Mouse (Mus musculus) forebrain, postnatal 0 days (tissue): ENCODE results near the gene Pafah1b2. TPM values are rescaled to one million over a fixed set of nuclear protein-coding genes. Genes with fewer than 3 reads are reported as not detected.

Experiments
- ATAC-seq: fragments of 200-750 bp; cut with Nextera tagmentation; 2 replicates; pipeline ENCODE4 v1.8.0; 2017; ENCODE audit warnings: mild to moderate bottlenecking, moderate library complexity
- DNase-seq: peaks from one replicate; pipeline ENCODE4 v3.0.0-alpha.2; 2015
- H3K27ac ChIP-seq: fragments of 300-500 bp; sonication (generic); 2 replicates; pipeline ENCODE4 v1.5.1; 2014; ENCODE audit warnings: low read depth, mild to moderate bottlenecking, antibody characterized with exemption, low read length, moderate library complexity, mixed read lengths
- H3K27me3 ChIP-seq: fragments of 300-500 bp; sonication (generic); 2 replicates; pipeline ENCODE4 v1.6.1; 2014; ENCODE audit warnings: mild to moderate bottlenecking, low read length, mixed read lengths; ENCODE audit not compliant: insufficient read depth
- H3K36me3 ChIP-seq: fragments of 300-500 bp; sonication (generic); 2 replicates; pipeline ENCODE4 v1.6.1; 2014; ENCODE audit warnings: mild to moderate bottlenecking, moderate library complexity; ENCODE audit not compliant: insufficient read depth
- H3K4me1 ChIP-seq: fragments of 300-500 bp; sonication (generic); 2 replicates; pipeline ENCODE4 v1.6.1; 2014; ENCODE audit warnings: antibody characterized with exemption; ENCODE audit not compliant: insufficient read depth
- H3K4me2 ChIP-seq: fragments of 300-500 bp; sonication (generic); 2 replicates; pipeline ENCODE4 v1.6.1; 2014; ENCODE audit warnings: low read depth, mild to moderate bottlenecking, moderate library complexity
- H3K4me3 ChIP-seq: fragments of 300-500 bp; sonication (generic); 2 replicates; pipeline ENCODE4 v1.5.1; 2014; ENCODE audit warnings: low read depth, low read length, mixed read lengths
- H3K9ac ChIP-seq: fragments of 300-500 bp; sonication (generic); 2 replicates; pipeline ENCODE4 v1.6.1; 2014; ENCODE audit warnings: mild to moderate bottlenecking
- H3K9me3 ChIP-seq: fragments of 300-500 bp; sonication (generic); 2 replicates; pipeline ENCODE4 v1.6.1; 2016; ENCODE audit warnings: low read length
- CTCF ChIP-seq: sonication (generic); IDR thresholded peaks from 2 replicates; pipeline ENCODE4 v1.5.1; 2016; ENCODE audit warnings: antibody characterized with exemption, control low read depth, low read depth
- WGBS: fragments of 180-500 bp; shearing (Covaris S2); extraction: QIAGEN DNeasy Blood & Tissue Kit; methylation state at CpG from one replicate; pipeline ENCODE4 v1.1.7; 2014; 5-methylcytosine and 5-hydroxymethylcytosine counted together
- polyA plus RNA-seq: library from polyadenylated mRNA; unstranded; fragments of >200 nt; fragmentation: Nextera tagmentation; extraction: Ambion mirVana; gene quantifications from 2 replicates; pipeline ENCODE4 v1.2.1, GENCODE M21; 2015
- total RNA-seq: library from RNA; depleted of rRNA; stranded (reverse); fragments of >200 nt; gene quantifications from 2 replicates; pipeline ENCODE4 v1.2.3, GENCODE M21; 2014

The Pafah1b2 gene
- total and polyA plus RNA-seq, 2 experiments from 2014 or later = 258 to 354 TPM

DNA sequence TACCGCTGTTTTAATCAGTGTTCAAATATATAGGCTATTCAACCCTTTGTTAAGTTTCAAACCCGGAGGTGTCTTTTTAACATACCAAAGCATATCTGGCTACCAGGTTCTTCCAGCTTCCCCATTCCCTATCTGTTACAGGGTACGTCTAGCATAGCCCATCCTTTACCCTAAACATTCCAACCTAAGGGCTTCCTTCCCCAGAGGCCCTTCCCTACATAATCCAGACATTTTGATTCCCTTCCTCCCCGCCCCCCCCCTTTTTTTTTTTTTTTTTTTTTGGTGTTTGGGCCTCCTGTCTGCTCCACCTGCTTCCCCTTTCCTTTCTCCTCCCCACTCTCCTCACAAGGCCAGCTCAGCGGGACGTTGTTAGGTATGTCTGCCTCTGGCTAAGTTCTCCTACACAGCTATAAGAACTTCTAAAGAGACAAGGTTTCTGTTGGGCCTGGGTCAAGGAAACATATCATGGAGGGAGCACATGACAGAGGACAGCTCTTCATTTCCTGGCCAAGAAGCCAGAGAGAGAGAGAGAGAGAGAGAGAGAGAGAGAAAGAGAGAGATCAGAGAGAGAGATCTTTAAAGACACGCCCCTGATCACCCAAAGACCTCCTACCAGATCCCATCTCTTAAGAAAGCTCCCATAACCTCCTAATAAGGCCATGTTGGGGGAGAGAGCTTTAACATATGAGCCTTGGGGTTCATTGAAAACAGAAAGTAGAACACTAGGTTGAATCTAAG lies 3.4 kb downstream of the Pafah1b2 start:
- H3K4me1 ChIP-seq = 0 out of 2 replicates have a peak, but pooled peaks cover 4% of the 10 kb centered on the region
- no peaks in the 10 kb centered on the region for H3K9me3 ChIP-seq
- H3K9ac ChIP-seq = no peak overlapping the region
- no peak for TF ChIP-seq CTCF
- 72% methylated on average over 7 of the region's 7 CpGs for WGBS
- no peaks in the 10 kb centered on the region for H3K27me3 ChIP-seq
- no peak overlapping the region for H3K27ac ChIP-seq
- no peak for ATAC-seq
- H3K4me2 ChIP-seq = no peak overlapping the region
- no peaks in the 10 kb centered on the region for H3K36me3 ChIP-seq
- no peak overlapping the region for H3K4me3 ChIP-seq
- DNase-seq = no peak

DNA sequence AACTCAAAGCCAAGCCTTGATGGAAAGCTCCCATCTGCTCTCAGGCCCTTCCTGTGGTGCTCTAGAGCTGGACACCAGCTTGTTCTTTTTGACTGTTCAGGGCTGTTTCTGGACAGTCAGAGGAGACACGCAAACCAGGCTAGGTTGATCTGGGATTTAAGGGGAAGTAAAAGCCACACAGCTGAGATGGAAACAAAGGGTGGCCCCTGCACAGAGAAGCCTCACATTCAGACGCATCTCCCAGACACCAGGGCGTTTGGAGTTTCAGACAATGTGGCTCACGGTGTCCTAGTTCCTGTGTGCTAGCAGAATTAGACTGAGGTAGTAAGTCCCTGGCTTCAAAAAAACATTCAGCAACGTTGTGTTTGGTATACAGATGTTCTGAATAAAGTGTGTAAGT lies 6.3 kb downstream of the Pafah1b2 start:
- no peaks in the 10 kb centered on the region for H3K36me3 ChIP-seq
- H3K27ac ChIP-seq = no peak overlapping the region
- H3K4me1 ChIP-seq = no peaks in the 10 kb centered on the region
- no peak overlapping the region for H3K9ac ChIP-seq
- DNase-seq = no peak
- no peaks in the 10 kb centered on the region for H3K9me3 ChIP-seq
- no peak for TF ChIP-seq CTCF
- H3K4me2 ChIP-seq = no peak overlapping the region
- no peak overlapping the region for H3K4me3 ChIP-seq
- no peaks in the 10 kb centered on the region for H3K27me3 ChIP-seq
- no peak for ATAC-seq
- 59% methylated on average over 5 of the region's 5 CpGs for WGBS

DNA sequence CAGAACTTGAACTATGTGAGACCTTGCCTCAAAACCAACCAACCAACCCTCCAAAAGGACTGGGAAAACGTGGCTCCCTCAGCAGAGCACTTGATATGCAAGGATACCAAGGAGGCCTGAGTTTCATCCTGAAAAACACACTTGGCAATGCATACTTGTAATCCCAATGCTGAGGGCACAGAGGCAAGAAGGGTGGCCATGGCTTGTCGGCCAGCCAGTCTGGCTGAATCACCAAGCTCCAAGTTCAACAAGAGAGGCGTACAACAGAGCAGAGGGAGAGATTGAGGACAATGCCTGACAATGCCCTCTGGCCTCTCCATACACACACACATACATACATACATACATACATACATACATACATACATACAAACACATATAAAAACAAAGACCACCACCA lies 8.0 kb downstream of the Pafah1b2 start:
- H3K27ac ChIP-seq = no peak overlapping the region
- H3K36me3 ChIP-seq = no peaks in the 10 kb centered on the region
- DNase-seq (no peak), ATAC-seq (no peak)
- H3K4me1 ChIP-seq = no peaks in the 10 kb centered on the region
- no peaks in the 10 kb centered on the region for H3K9me3 ChIP-seq
- no peak overlapping the region for H3K4me2 ChIP-seq
- H3K27me3 ChIP-seq = no peaks in the 10 kb centered on the region
- no peak for TF ChIP-seq CTCF
- no peak overlapping the region for H3K9ac ChIP-seq
- 61% methylated on average over 3 of the region's 3 CpGs for WGBS
- H3K4me3 ChIP-seq = no peak overlapping the region

DNA sequence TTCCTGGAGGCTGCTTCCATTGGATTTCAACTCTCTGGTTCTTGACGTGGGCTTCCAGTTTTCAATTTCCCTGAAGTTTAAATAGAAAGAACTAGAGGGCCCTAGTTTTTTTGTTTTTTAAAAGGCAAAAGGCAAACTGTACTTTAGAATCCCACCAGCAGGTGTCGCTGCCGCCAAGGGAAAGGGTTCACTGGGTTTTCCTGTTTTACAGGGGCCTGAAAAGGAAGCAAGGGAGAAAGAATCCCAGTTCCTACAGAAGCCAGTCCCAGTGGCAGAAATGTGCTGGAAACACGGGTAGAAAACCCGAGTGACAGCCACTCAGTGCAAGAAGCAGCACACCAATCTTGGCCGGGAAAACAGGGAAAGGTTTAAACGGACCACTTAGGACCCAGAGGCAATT lies 8.8 kb downstream of the Pafah1b2 start:
- no peak overlapping the region for H3K9ac ChIP-seq

DNA sequence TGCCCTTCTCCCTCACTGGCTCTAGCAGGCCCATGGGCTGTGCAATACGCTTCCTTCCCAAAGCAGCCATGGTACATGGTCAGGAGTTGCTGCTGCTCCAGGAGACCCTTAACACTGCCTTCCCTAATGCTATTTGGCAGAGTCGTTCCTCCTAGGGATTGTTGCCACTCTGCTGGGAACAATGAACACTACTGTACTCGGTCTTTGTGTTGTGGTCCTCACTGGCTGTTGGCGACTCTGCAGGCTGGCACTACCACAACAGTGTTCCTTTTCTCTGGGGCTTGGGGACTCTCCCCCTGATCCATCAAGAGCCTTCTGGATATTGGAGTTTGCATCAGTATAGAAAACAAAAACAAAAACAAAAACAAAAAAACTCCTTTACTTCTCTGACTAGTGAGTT lies 13.5 kb downstream of the Pafah1b2 start:
- Histone ChIP-seq H3K9ac (no peak overlapping the region), H3K4me3 (no peak overlapping the region), H3K27me3 (no peaks in the 10 kb centered on the region), H3K27ac (no peak overlapping the region), H3K9me3 (no peaks in the 10 kb centered on the region), H3K4me1 (no peaks in the 10 kb centered on the region), H3K36me3 (no peaks in the 10 kb centered on the region), H3K4me2 (no peak overlapping the region)
- no peak for TF ChIP-seq CTCF
- ATAC-seq (peak; percentile 27; the same call in 1 of the 2 replicates), DNase-seq (no peak)
- WGBS = 47% methylated on average over 4 of the region's 4 CpGs

More for the DNA sequence above, 8.8 kb downstream of the Pafah1b2 start:
- ATAC-seq (peak; percentile 60; the same call in 1 of the 2 replicates), DNase-seq (peak; percentile 93)
- H3K36me3 ChIP-seq = no peaks in the 10 kb centered on the region
- no peaks in the 10 kb centered on the region for H3K4me1 ChIP-seq
- 8% methylated on average over 7 of the region's 7 CpGs for WGBS
- H3K27ac ChIP-seq = no peak overlapping the region
- peak; percentile 92 for TF ChIP-seq CTCF
- H3K4me3 ChIP-seq = no peak overlapping the region
- no peaks in the 10 kb centered on the region for H3K27me3 ChIP-seq
- no peaks in the 10 kb centered on the region for H3K9me3 ChIP-seq
- no peak overlapping the region for H3K4me2 ChIP-seq

DNA sequence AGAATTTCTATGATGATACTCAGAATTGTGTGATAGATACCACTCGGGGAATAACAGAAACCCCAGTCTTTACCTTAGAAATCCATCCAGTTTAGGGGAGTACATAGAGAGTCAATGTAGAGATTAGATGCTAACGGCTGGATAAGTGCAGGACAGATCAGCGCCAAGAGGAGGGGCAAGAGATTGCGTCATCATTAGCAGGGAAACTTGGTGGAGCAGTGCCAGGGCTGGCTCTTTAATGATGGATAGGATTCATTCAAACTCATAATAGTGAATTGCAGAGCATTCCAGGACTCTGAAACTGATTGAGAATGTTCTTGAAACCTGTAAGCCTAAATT lies 27.3 kb downstream of the Pafah1b2 start:
- Histone ChIP-seq H3K36me3 (no peaks in the 10 kb centered on the region), H3K9me3 (no peaks in the 10 kb centered on the region), H3K9ac (peak overlapping the region; percentile 86), H3K27me3 (no peaks in the 10 kb centered on the region), H3K4me3 (peak overlapping the region; percentile 97), H3K4me2 (peak overlapping the region; percentile 92), H3K4me1 (peaks cover 11% of the 10 kb centered on the region; the same call in 1 of the 2 replicates), H3K27ac (peak overlapping the region; percentile 90)
- 1% methylated on average over 4 of the region's 4 CpGs for WGBS
- DNase-seq = no peak
- peak; percentile 62 for ATAC-seq
- no peak for TF ChIP-seq CTCF

DNA sequence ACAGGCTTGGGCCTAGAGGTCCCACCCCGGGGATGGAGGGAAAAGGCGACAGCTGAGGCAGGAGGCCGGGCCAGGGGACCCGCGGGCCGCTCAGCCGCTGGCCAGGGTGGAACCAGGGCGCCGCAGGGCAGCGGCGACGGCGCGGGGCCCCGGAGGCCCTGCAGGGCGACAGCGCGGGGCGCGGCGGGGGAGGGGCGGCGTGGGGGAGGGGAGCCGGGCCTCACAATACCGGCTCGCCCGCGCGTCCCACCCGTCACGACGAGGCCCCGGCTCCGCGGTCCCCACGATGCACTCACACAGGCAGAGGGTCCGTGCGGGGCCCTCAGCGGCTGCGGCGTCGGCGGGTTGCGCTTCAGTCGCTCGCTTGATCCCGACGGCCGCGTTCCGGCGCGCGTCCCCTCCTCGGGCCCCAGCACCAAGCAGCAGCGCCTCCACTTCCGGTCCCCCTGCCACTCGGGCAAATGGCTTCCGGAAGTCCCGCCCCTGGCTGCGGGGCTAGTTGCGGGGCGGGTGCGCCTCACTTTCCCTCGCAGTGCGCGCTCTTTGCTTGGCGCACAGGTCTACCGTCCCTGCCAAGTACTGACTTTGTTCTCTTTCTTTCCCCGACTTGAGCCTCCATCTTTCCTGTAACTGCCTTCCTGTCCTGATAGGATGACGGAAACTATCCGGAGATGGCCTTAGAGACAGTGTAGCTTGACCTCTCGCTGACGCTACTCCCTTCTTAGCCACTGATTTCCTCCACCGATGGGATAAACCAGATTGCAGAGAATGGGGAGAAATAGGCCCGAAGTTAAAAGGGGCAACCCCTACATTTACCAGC lies 27.9 kb downstream of the Pafah1b2 start:
- Histone ChIP-seq H3K36me3 (no peaks in the 10 kb centered on the region), H3K9ac (peak overlapping the region; percentile 86), H3K4me2 (peak overlapping the region; percentile 92), H3K27ac (peak overlapping the region; percentile 90), H3K27me3 (no peaks in the 10 kb centered on the region), H3K9me3 (no peaks in the 10 kb centered on the region), H3K4me3 (peak overlapping the region; percentile 97), H3K4me1 (peaks cover 11% of the 10 kb centered on the region; the same call in 1 of the 2 replicates)
- under 1% methylated on average over 49 of the region's 76 CpGs for WGBS
- TF ChIP-seq CTCF = 0 out of 2 replicates have a peak, but pooled peaks have one; percentile 12
- ATAC-seq = peak; percentile 97
- peak; percentile 95 for DNase-seq
